Mouse (Mus musculus): ENCODE measurements at regions not wholly inside any gene's neighbourhood (a gene's known extent, or its start where the extent isn't known, plus 50 kb on each side); places are given as distances from the start of the nearest gene placed in this dataset.

DNA sequence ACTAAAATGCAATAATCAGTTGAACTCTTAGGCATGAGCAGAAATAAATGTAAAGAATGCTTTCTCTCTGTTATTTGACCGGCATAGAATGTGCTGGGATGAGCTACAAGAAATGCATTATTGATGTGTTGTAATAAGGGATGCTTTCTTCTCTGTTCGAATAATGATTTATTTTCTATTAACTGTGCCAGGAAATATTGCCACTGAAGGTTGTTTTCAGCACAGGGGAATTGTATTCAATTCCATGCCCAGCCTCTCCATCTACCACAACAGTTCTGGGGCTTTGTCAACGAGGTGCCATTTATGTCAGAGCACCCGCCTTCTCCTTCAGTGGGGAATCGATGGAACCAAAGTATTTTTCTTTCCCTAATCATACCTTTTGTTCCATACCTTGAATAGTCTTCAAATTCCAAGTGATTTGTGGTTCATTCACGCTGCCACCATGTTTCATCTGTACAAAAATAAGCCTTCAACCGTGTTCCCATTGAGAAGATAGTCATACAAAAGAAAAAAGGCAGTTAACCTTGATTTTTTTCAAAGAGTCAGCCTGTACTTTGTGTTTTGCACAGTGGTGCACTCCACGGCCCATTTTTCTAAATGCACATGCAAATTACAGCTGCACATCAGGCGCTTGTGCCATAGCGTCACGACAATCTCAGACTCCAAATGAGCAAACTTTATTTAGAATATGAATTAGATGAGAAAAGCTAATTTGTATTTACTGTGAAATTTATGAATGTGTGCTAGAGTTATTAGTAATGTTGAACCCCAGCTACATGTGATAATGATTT lies 65.1 kb upstream of the Gpr141 start:
- DNase-seq (ENCODE audit: low spot score in 2 of 2), result no peak

GRCm38 (mm10) chr13:19883896-19884658 lies 60.0 kb upstream of the Gpr141 start:
- no peak for DNase-seq (ENCODE audit: low spot score in 2 of 2)

GRCm38 (mm10) chr13:19882889-19883288 lies 58.8 kb upstream of the Gpr141 start:
- no peak for DNase-seq (ENCODE audit: low spot score in 2 of 2)

- DNase-seq (ENCODE audit: low spot score in 2 of 2), result no peak
Measured at GRCm38 (mm10) chr13:19881772-19882171, 57.7 kb upstream of the Gpr141 start.

- no peak for DNase-seq (ENCODE audit: low spot score in 2 of 2)
Measured at GRCm38 (mm10) chr13:19874621-19875249, 50.7 kb upstream of the Gpr141 start.

Data from layer of hippocampus, postnatal 10 days (tissue).